Mouse (Mus musculus) CH12.LX (cell line): ENCODE data around the gene Lama4. TPM values are rescaled to one million over a fixed set of nuclear protein-coding genes. Genes with fewer than 3 reads are reported as not detected.

Experiments
- DNase-seq: peaks from one replicate; pipeline ENCODE4 v3.0.0-alpha.2; 2013; ENCODE audit errors: extremely low read depth
- H3K27ac ChIP-seq: 2 replicates; pipeline ENCODE4 v1.5.1; 2012; ENCODE audit warnings: low read depth, mild to moderate bottlenecking, control low read depth, moderate library complexity; ENCODE audit not compliant: insufficient read depth
- H3K27me3 ChIP-seq: replicated peaks from 2 replicates; pipeline ENCODE3; 2012; ENCODE audit warnings: inconsistent platforms
- H3K36me3 ChIP-seq, 2 experiments: replicated peaks in 1 of 2; 2 replicates each; pipeline versions ENCODE3 to v1.6.1; 2012; ENCODE audit warnings: inconsistent platforms in 1 of 2, low read length in 1 of 2, mild to moderate bottlenecking in 1 of 2, mixed read lengths in 1 of 2, moderate library complexity in 1 of 2; ENCODE audit not compliant: control insufficient read depth in 1 of 2, insufficient read depth in 1 of 2
- H3K4me1 ChIP-seq, 2 experiments: 2 replicates each; pipeline ENCODE4 v1.6.1; 2012; ENCODE audit warnings: inconsistent platforms in 1 of 2, moderate library complexity in 1 of 2; ENCODE audit not compliant: insufficient read depth in 2 of 2, control insufficient read depth in 1 of 2
- H3K4me2 ChIP-seq: 2 replicates; pipeline ENCODE4 v1.6.1; 2012; ENCODE audit warnings: low read depth, mild to moderate bottlenecking, control low read depth; ENCODE audit not compliant: poor library complexity, insufficient read depth, severe bottlenecking
- H3K4me3 ChIP-seq, 3 experiments: fragments of 150-350 bp in 1 of 3; sonication (generic) in 1 of 3; replicated peaks in 1 of 3; 2 replicates each; pipeline versions ENCODE3 to v1.5.1; 2011 to 2012; ENCODE audit warnings: low read depth in 2 of 3, low read length in 2 of 3, mild to moderate bottlenecking in 2 of 3, moderate library complexity in 2 of 3, control low read depth in 1 of 3, improper control_type of control experiment in 1 of 3, inconsistent platforms in 1 of 3, mixed read lengths in 1 of 3; ENCODE audit not compliant: poor library complexity in 1 of 3
- H3K79me2 ChIP-seq: replicated peaks from 2 replicates; pipeline ENCODE4 v1.6.1; 2012; ENCODE audit warnings: mild to moderate bottlenecking, moderate library complexity; ENCODE audit not compliant: control insufficient read depth, poor library complexity, insufficient read depth, severe bottlenecking; ENCODE audit errors: extremely low read depth
- H3K9ac ChIP-seq: 2 replicates; pipeline ENCODE4 v1.6.1; 2012; ENCODE audit warnings: low read depth, mild to moderate bottlenecking, control low read depth, moderate library complexity; ENCODE audit not compliant: insufficient read depth
- H3K9me3 ChIP-seq: replicated peaks from 2 replicates; pipeline ENCODE3; 2012; ENCODE audit warnings: low read length, inconsistent platforms, mixed read lengths
- CHD1 ChIP-seq: IDR thresholded peaks from 2 replicates; pipeline ENCODE4 v1.6.1; 2012; ENCODE audit warnings: low read depth, low read length, improper control_type of control experiment, inconsistent platforms
- CHD2 ChIP-seq: IDR thresholded peaks from 2 replicates; pipeline ENCODE4 v1.6.1; 2011; ENCODE audit warnings: low read length, improper control_type of control experiment
- CTCF ChIP-seq, 2 experiments: IDR thresholded peaks in 1 of 2; conservative IDR thresholded peaks in 1 of 2; 2 replicates each; pipeline ENCODE4 v1.5.1; 2011 to 2012; ENCODE audit warnings: low read depth in 2 of 2, low read length in 2 of 2, improper control_type of control experiment in 1 of 2, inconsistent platforms in 1 of 2, mild to moderate bottlenecking in 1 of 2, moderate library complexity in 1 of 2
- ELF1 ChIP-seq: IDR thresholded peaks from 2 replicates; pipeline ENCODE4 v1.6.1; 2014; ENCODE audit warnings: low read depth, mild to moderate bottlenecking, inconsistent platforms, low read length, improper control_type of control experiment
- HCFC1 ChIP-seq: IDR thresholded peaks from 2 replicates; pipeline ENCODE4 v1.6.1; 2012; ENCODE audit warnings: low read depth, mild to moderate bottlenecking, inconsistent platforms, low read length, improper control_type of control experiment
- IRF4 ChIP-seq: IDR thresholded peaks from 2 replicates; pipeline ENCODE4 v1.6.1; 2014; ENCODE audit warnings: low read depth, mild to moderate bottlenecking, inconsistent platforms, low read length, improper control_type of control experiment
- JUN ChIP-seq: IDR thresholded peaks from 2 replicates; pipeline ENCODE4 v1.6.1; 2011; ENCODE audit warnings: low read depth, mild to moderate bottlenecking, low read length, improper control_type of control experiment, moderate library complexity; ENCODE audit not compliant: insufficient read depth
- JUND ChIP-seq: conservative IDR thresholded peaks from 2 replicates; pipeline ENCODE4 v1.6.1; 2011; ENCODE audit warnings: low read depth, low read length, improper control_type of control experiment
- MAFK ChIP-seq: IDR thresholded peaks from 2 replicates; pipeline ENCODE4 v1.6.1; 2011; ENCODE audit warnings: low read length, improper control_type of control experiment; ENCODE audit not compliant: insufficient replicate concordance
- MAX ChIP-seq: IDR thresholded peaks from 2 replicates; pipeline ENCODE4 v1.6.1; 2011; ENCODE audit warnings: low read length, improper control_type of control experiment
- MEF2A ChIP-seq: IDR thresholded peaks from 2 replicates; pipeline ENCODE4 v1.6.1; 2014; ENCODE audit warnings: low read depth, mild to moderate bottlenecking, inconsistent platforms, low read length, improper control_type of control experiment, borderline replicate concordance
- MXI1 ChIP-seq: IDR thresholded peaks from 2 replicates; pipeline ENCODE4 v1.6.1; 2011; ENCODE audit warnings: mild to moderate bottlenecking, low read depth, low read length, improper control_type of control experiment
- NELFE ChIP-seq: IDR thresholded peaks from 2 replicates; pipeline ENCODE4 v1.6.1; 2011; ENCODE audit warnings: low read depth, low read length, improper control_type of control experiment
- NRF1 ChIP-seq: IDR thresholded peaks from 2 replicates; pipeline ENCODE4 v1.6.1; 2014; ENCODE audit warnings: low read depth, mild to moderate bottlenecking, inconsistent platforms, low read length, improper control_type of control experiment, moderate library complexity
- PAX5 ChIP-seq: IDR thresholded peaks from 2 replicates; pipeline ENCODE4 v1.6.1; 2012; ENCODE audit warnings: low read length, inconsistent platforms, mixed read lengths
- POLR2A ChIP-seq: IDR thresholded peaks from 2 replicates; pipeline ENCODE4 v1.6.1; 2011; ENCODE audit warnings: low read depth, mild to moderate bottlenecking, improper control_type of control experiment, low read length
- RAD21 ChIP-seq: IDR thresholded peaks from 2 replicates; pipeline ENCODE4 v1.6.1; 2011; ENCODE audit warnings: low read depth, mild to moderate bottlenecking, low read length, improper control_type of control experiment, moderate library complexity
- SIN3A ChIP-seq: IDR thresholded peaks from 2 replicates; pipeline ENCODE4 v1.6.1; 2012; ENCODE audit warnings: low read length, improper control_type of control experiment, inconsistent platforms
- TCF12 ChIP-seq: IDR thresholded peaks from 2 replicates; pipeline ENCODE4 v1.6.1; 2014; ENCODE audit warnings: low read depth, mild to moderate bottlenecking, inconsistent platforms, low read length, improper control_type of control experiment
- UBTF ChIP-seq: IDR thresholded peaks from 2 replicates; pipeline ENCODE4 v1.6.1; 2012; ENCODE audit warnings: low read depth, mild to moderate bottlenecking, inconsistent platforms, low read length, improper control_type of control experiment, moderate library complexity
- ZKSCAN1 ChIP-seq: IDR thresholded peaks from 2 replicates; pipeline ENCODE4 v1.6.1; 2012; ENCODE audit warnings: low read depth, inconsistent platforms, low read length, improper control_type of control experiment, borderline replicate concordance
- ZNF384 ChIP-seq: IDR thresholded peaks from 2 replicates; pipeline ENCODE4 v1.6.1; 2012; ENCODE audit warnings: low read depth, low read length, improper control_type of control experiment, inconsistent platforms
- dilution Hi-C: fragments of 300-500 bp; cut with MboI; formaldehyde crosslinking; loops from 2 replicates; pipeline ENCODE4 v1.14.3; 2020; ENCODE audit warnings: low sequenced_read_pairs; ENCODE audit not compliant: extremely low pct_unique_long_range_greater_than_20kb, extremely low pct_ligation_motif_present
- in situ Hi-C: fragments of 300-500 bp; cut with MboI; formaldehyde crosslinking; loops from 3 replicates; pipeline ENCODE4 v1.14.3; 2019; ENCODE audit warnings: low sequenced_read_pairs, low pct_ligation_motif_present, low pct_unique_long_range_greater_than_20kb, mixed read lengths
- polyA plus RNA-seq: library from polyadenylated mRNA; unstranded; fragments of >175 nt; gene quantifications from 2 replicates; pipeline ENCODE4 v1.2.1, GENCODE M21; 2012; ENCODE audit warnings: low read depth; ENCODE audit not compliant: insufficient read length
- total RNA-seq, 2 experiments: library from RNA; depleted of rRNA; stranded (reverse); fragments of 300-350 nt in 1 of 2; fragments of >200 nt in 1 of 2; gene quantifications; 2 replicates each; pipeline ENCODE4 v1.2.3; 2012 to 2014

Gene Lama4
- total and polyA plus RNA-seq, 3 experiments, result 0.08 to 0.50 (median 0.19) TPM

DNA sequence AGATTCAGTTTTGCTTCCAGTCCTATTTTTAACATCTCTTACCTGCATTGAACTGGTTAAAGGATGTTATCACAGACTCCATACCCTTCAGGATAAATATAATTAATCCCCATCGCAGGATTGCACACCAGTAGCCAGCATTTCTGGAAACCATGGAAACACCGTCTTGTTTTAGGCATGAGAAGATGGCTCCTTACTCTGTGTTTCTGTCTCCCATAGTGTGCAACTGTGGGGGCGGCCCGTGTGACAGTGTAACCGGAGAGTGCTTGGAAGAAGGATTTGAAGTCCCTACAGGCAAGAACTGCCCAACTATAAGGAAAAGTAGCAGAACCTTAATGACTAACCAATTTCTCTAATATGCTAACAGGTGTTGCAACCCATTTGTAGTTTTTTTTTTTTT lies 63.1 kb downstream of the Lama4 start:
- H3K36me3 ChIP-seq, result no peaks in the 10 kb centered on the region
- no peak overlapping the region for H3K4me2 ChIP-seq
- in situ Hi-C loops (no loop called here), dilution Hi-C loops (no loop called here)
- no peaks in the 10 kb centered on the region for H3K4me1 ChIP-seq
- TF ChIP-seq CTCF (conservative IDR thresholded peaks at IDR 0.05 in 1 of 2, IDR thresholded peaks at IDR 0.05 in 1 of 2; ENCODE audit: low read depth in 2 of 2, low read length in 2 of 2), result no peak
- TF ChIP-seq IRF4, result no peak
- TF ChIP-seq SIN3A, result no peak
- TF ChIP-seq ELF1, result no peak
- TF ChIP-seq CHD1, result no peak
- TF ChIP-seq POLR2A, result no peak
- TF ChIP-seq NRF1, result no peak
- TF ChIP-seq JUND, result no peak
- TF ChIP-seq MAX, result no peak
- H3K9ac ChIP-seq, result no peak overlapping the region
- DNase-seq, result no peak
- no peaks in the 10 kb centered on the region for H3K79me2 ChIP-seq
- no peak overlapping the region for H3K27ac ChIP-seq
- H3K4me3 ChIP-seq, result no peak overlapping the region
- H3K9me3 ChIP-seq, result no peaks in the 10 kb centered on the region
- no peaks in the 10 kb centered on the region for H3K27me3 ChIP-seq

DNA sequence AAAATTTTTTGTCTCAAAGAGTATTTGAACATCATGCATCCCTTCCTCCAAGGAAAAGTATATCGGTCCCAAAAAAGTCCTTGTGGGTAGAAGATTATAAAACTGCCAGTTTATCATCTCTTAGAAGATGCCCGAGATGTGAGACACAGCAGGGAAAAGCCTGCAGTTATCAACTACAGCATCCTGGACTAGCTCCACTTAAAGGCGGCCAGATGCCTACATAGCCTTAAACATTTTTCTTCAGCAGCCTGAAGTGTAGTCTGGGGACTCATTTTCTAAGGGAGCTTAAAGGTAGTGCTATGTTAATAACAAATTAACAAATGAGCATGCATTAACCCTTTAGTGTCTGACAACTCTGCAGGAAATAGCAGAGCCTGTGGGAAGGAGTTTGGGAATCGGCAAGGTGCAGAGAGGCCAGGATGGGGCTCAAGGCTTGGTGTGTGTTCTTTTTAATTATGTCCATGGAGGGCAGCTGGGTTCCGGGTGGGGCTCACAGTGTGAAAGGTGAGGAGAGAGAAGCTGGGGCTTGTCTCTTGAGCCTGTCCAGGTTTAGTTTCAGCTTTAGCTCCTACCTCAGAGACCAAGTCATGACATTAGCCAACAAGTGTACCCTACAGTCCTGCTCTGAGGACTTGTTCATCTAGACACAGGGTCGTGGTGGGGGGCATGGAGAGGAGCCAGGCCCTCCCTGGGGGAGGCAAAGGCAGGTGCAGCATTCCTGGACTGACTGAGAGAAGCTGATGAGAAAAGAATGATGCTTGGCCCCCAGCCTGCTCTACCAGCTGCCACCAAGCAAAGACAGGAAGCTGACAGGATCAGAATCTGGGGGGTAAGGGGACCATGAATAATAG lies 64.2 kb downstream of the Lama4 start:
- dilution Hi-C loops, result no loop called here
- TF ChIP-seq CHD2, result no peak
- TF ChIP-seq JUND, result no peak
- no peak for TF ChIP-seq UBTF
- no peak for TF ChIP-seq MEF2A
- TF ChIP-seq JUN, result no peak
- TF ChIP-seq TCF12, result no peak
- no peak for TF ChIP-seq ZKSCAN1
- TF ChIP-seq HCFC1, result no peak
- TF ChIP-seq MAX, result no peak
- no peak for TF ChIP-seq PAX5
- TF ChIP-seq CTCF (conservative IDR thresholded peaks at IDR 0.05 in 1 of 2, IDR thresholded peaks at IDR 0.05 in 1 of 2; ENCODE audit: low read depth in 2 of 2, low read length in 2 of 2), result no peak
- TF ChIP-seq RAD21, result no peak
- no peak for TF ChIP-seq IRF4
- no peak for TF ChIP-seq NELFE
- no peak for TF ChIP-seq MAFK
- TF ChIP-seq MXI1, result no peak
- TF ChIP-seq ELF1, result no peak
- TF ChIP-seq ZNF384, result no peak
- in situ Hi-C loops, result loop anchor here (10.0 kb wide), 1 partner anchor 145 kb away; no protein-coding TSS in a partner anchor
- no peaks in the 10 kb centered on the region for H3K4me1 ChIP-seq
- H3K4me3 ChIP-seq, result no peak overlapping the region
- DNase-seq, result no peak
- H3K27ac ChIP-seq, result no peak overlapping the region
- no peaks in the 10 kb centered on the region for H3K36me3 ChIP-seq
- no peaks in the 10 kb centered on the region for H3K79me2 ChIP-seq
- no peak overlapping the region for H3K4me2 ChIP-seq
- no peaks in the 10 kb centered on the region for H3K9me3 ChIP-seq
- H3K9ac ChIP-seq, result no peak overlapping the region
- H3K27me3 ChIP-seq, result no peaks in the 10 kb centered on the region
